Mouse (Mus musculus) cerebellum, adult 2 months (tissue): ENCODE data around the gene Gstp3. TPM values are rescaled to one million over a fixed set of nuclear protein-coding genes. Genes with fewer than 3 reads are reported as not detected.
"Not testable (repeated sequence)": the region's sequence is repeated elsewhere in the genome, so short reads cannot be mapped to it uniquely, and the experiment has no call there.

Experiments used
- DNase-seq, 2 experiments: peaks; one replicate each; pipeline ENCODE4 v3.0.0; 2021
- H3K27ac ChIP-seq: fragments of 200-500 bp; 2 replicates; pipeline ENCODE4 v1.5.1; 2012; ENCODE audit warnings: low read length, control low read depth, inconsistent platforms; ENCODE audit not compliant: insufficient read depth
- H3K27me3 ChIP-seq: fragments of 200-500 bp; 2 replicates; pipeline ENCODE4 v1.6.1; 2012; ENCODE audit warnings: inconsistent platforms, mild to moderate bottlenecking, low read length, moderate library complexity; ENCODE audit not compliant: control insufficient read depth, insufficient read depth
- H3K4me1 ChIP-seq: fragments of 200-500 bp; 2 replicates; pipeline ENCODE4 v1.6.1; 2011; ENCODE audit warnings: low read length; ENCODE audit not compliant: control insufficient read depth, insufficient read depth
- H3K4me3 ChIP-seq: fragments of 200-500 bp; replicated peaks from 2 replicates; pipeline ENCODE3; 2011; ENCODE audit warnings: mild to moderate bottlenecking, low read depth, low read length, control low read depth; ENCODE audit not compliant: insufficient read depth
- CTCF ChIP-seq: fragments of 200-500 bp; IDR thresholded peaks from 2 replicates; pipeline ENCODE4 v1.5.1; 2011; ENCODE audit warnings: low read depth, mild to moderate bottlenecking, control low read depth, low read length, moderate library complexity, borderline replicate concordance; ENCODE audit not compliant: insufficient read depth
- POLR2A ChIP-seq: fragments of 200-500 bp; IDR thresholded peaks from 2 replicates; pipeline ENCODE4 v1.6.1; 2011; ENCODE audit warnings: low read length, control low read depth, borderline replicate concordance; ENCODE audit not compliant: insufficient read depth
- WGBS: fragments of 180-500 bp; shearing (Covaris S2); methylation state at CpG from one replicate; pipeline ENCODE4 v1.1.7; 2018; 5-methylcytosine and 5-hydroxymethylcytosine counted together
- polyA plus RNA-seq: library from polyadenylated mRNA; depleted of rRNA; stranded (reverse); fragments of >200 nt; gene quantifications from 2 replicates; pipeline ENCODE4 v1.2.3, GENCODE M21; 2012

Gstp3 gene
- polyA plus RNA-seq, 1 experiment, result not detected

DNA sequence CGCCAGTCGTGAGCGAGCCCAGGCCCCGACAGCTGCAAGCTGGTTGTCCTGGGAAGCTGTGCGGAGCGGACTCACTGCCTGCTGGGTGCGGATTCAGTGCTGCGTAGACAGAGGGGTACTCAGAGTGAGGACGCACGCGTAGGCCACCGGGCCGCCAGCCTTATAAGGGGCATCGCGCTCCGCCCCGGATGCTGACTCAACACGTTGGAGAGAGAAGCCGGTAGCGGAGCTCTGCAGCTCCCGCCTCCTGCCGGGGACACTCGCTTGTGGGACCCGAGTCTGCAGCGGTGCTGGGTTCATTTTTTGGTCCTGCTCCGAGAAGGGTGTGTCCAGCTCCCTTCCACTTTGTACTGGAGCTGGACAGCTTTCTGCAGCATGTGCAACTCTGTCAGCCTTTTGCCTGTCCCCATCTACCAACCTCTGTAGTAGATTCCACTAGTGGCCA, 21.6 kb downstream of the Gstp3 start, which contains the start of gene Gstp1:
TSS of gene Gstp1 (minus strand) at position 198 of the 445 bp plus-strand sequence.
- Histone ChIP-seq H3K27me3 (no peaks in the 10 kb centered on the region), H3K27ac (peak within 1 kb of the TSS; percentile 47), H3K4me1 (peaks cover 6% of the 10 kb centered on the region), H3K4me3 (peak within 1 kb of the TSS; percentile 78)
- TF ChIP-seq CTCF, result no peak
- peak; percentile 84 for TF ChIP-seq POLR2A
- WGBS, result under 1% methylated on average over 26 of the region's 26 CpGs
- DNase-seq, result peak; percentile 83 to 84

DNA sequence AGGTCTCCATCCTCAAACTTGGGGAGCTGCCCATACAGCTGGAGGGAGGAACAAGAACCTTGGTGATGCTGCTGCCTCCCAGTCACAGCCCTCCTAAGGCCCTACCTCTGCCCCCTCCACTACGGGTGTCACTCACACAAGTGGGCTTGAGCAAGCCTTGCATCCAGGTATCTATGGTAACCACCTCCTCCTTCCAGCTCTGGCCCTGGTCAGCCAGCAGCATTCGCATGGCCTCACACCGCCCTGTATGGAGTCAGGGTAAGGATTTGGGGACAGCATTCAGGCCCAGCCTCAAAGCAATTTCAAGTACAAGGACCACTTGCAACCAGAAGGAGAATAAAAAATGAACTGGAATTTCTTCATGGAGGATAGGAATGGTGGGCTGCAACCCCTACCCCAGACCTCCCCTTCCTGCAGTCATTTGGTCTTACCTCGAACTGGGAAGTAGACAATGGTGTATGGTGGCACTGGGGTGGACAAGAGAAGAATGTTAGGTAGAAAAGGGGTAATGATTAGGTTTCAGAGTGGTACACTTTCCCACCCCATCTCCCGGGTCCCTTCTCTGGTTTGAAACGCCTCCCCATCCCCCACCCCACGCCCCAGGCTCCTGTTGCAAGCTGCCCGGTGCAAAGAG, 22.1 kb downstream of the Gstp3 start:
- not testable (repeated sequence) for DNase-seq, H3K4me1 ChIP-seq, H3K27me3 ChIP-seq
- H3K4me3 ChIP-seq, result peak overlapping the region; percentile 78
- peak overlapping the region; percentile 47 for H3K27ac ChIP-seq
- 20% methylated on average over 8 of the region's 8 CpGs for WGBS

- no peak overlapping the region for H3K4me3 ChIP-seq
- H3K4me1 ChIP-seq, result peaks cover 6% of the 10 kb centered on the region
- TF ChIP-seq POLR2A, result no peak
- no peak for TF ChIP-seq CTCF
- 54% methylated on average over 12 of the region's 12 CpGs for WGBS
- H3K27me3 ChIP-seq, result no peaks in the 10 kb centered on the region
- 0 out of 2 replicates have a peak overlapping the region, but pooled peaks have one; percentile 4 for H3K27ac ChIP-seq
- DNase-seq, result no peak
Observed at GRCm38 (mm10) chr19:4036327-4037045, 22.9 kb downstream of the Gstp3 start.

DNA sequence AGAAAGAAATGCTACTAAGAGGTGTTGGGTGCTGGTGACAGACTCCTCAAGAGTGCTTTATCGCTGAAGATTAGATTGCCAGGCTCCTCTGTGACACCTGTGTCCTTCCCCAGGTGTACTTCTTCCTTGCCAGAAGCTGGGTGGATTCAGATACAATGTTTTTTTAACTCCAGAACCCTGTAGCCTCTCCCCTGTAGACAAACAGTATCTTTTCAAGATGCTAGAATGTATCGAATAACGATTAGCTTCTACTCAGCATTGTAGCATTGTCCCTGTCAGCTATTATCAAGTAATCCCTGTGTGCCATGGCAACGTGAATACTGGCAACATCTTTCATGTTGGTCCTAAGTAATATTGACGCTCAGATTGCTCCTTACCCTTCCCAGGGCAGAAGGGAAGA, 25.6 kb downstream of the Gstp3 start:
- 65% methylated on average over 5 of the region's 5 CpGs for WGBS
- TF ChIP-seq POLR2A (no peak), CTCF (no peak)
- no peak overlapping the region for H3K27ac ChIP-seq
- H3K4me3 ChIP-seq, result no peak overlapping the region
- H3K27me3 ChIP-seq, result no peaks in the 10 kb centered on the region
- no peak for DNase-seq
- H3K4me1 ChIP-seq, result peaks cover 6% of the 10 kb centered on the region

- Histone ChIP-seq H3K27me3 (no peaks in the 10 kb centered on the region), H3K27ac (no peak overlapping the region), H3K4me3 (no peak overlapping the region), H3K4me1 (peaks cover 6% of the 10 kb centered on the region)
- TF ChIP-seq CTCF, result no peak
- no peak for TF ChIP-seq POLR2A
- WGBS, result 77% methylated on average over 3 of the region's 3 CpGs
- no peak for DNase-seq
Observed at GRCm38 (mm10) chr19:4033298-4033697, 26.1 kb downstream of the Gstp3 start.

- DNase-seq, result no peak
- 63% methylated on average over 7 of the region's 7 CpGs for WGBS
- Histone ChIP-seq H3K4me1 (peaks cover 6% of the 10 kb centered on the region), H3K27ac (no peak overlapping the region), H3K4me3 (no peak overlapping the region), H3K27me3 (no peaks in the 10 kb centered on the region)
- TF ChIP-seq CTCF, result no peak
- TF ChIP-seq POLR2A, result no peak
Observed at GRCm38 (mm10) chr19:4032668-4033067, 26.7 kb downstream of the Gstp3 start.

- Histone ChIP-seq H3K4me1 (no peaks in the 10 kb centered on the region), H3K4me3 (no peak overlapping the region), H3K27ac (no peak overlapping the region), H3K27me3 (no peaks in the 10 kb centered on the region)
- no peak for DNase-seq
- no peak for TF ChIP-seq CTCF
- TF ChIP-seq POLR2A, result no peak
Observed at GRCm38 (mm10) chr19:4027576-4027975, 31.8 kb downstream of the Gstp3 start.

- H3K4me1 ChIP-seq, result peaks cover 11% of the 10 kb centered on the region
- H3K27me3 ChIP-seq, result no peaks in the 10 kb centered on the region
- DNase-seq, result no peak
- 81% methylated on average over 7 of the region's 7 CpGs for WGBS
- no peak for TF ChIP-seq CTCF
- no peak for TF ChIP-seq POLR2A
- no peak overlapping the region for H3K27ac ChIP-seq
- no peak overlapping the region for H3K4me3 ChIP-seq
Observed at GRCm38 (mm10) chr19:4023185-4023584, 36.2 kb downstream of the Gstp3 start.
